Mouse (Mus musculus) embryonic stem cell, embryonic (primary cell): ENCODE results near the gene Eef2.

ENCODE experiments used
- CTCF ChIA-PET, 4 experiments: fragments of 300-600 bp in 2 of 4; fragments of 350-600 bp in 2 of 4; sonication (Branson Sonifier 250); formaldehyde crosslinking; loops; one replicate each; lab custom pipeline; 2022; ENCODE audit warnings: inconsistent platforms in 2 of 4; lab: Charles Lee
- POLR2A ChIA-PET, 4 experiments: fragments of 300-600 bp in 2 of 4; fragments of 350-600 bp in 2 of 4; sonication (Branson Sonifier 250); formaldehyde crosslinking; loops; one replicate each; lab custom pipeline; 2022; ENCODE audit warnings: antibody characterized with exemption in 4 of 4, inconsistent platforms in 1 of 4; lab: Charles Lee

The Eef2 gene

GRCm38 (mm10) chr10:81176466-81177271 lies at the start of gene Eef2:
Eef2 (plus strand) TSS chr10:81176631.
- POLR2A ChIA-PET = interaction anchor here (0.5 to 9.9 kb wide), 188 partner anchors 8 to 778 kb away, joined by 3 to 189 read pairs (median 4); partner anchors contain the start of genes Cactin (in 3 of the 4), Gng7 (in 3 of the 4), Map2k2 (in 3 of the 4) and Pias4 (in 3 of the 4)
- CTCF ChIA-PET = interaction anchor here in 3 of 4 experiments (0.5 to 2.1 kb wide), 16 partner anchors 9 to 657 kb away, joined by 3 to 11 read pairs (median 3); partner anchors contain the start of genes Gng7 (in 1 of the 3), Pias4 (in 1 of the 3), Pip5k1c (in 1 of the 3) and Sgta (in 1 of the 3)

GRCm38 (mm10) chr10:81134181-81134587 lies 42.2 kb upstream of the Eef2 start:
- CTCF ChIA-PET = no interaction called here
- POLR2A ChIA-PET = interaction anchor here in 2 of 4 experiments (1.3 to 12.0 kb wide), 9 partner anchors 8 to 106 kb away, joined by 4 to 166 read pairs (median 7); partner anchors contain the start of genes Map2k2 (in 2 of the 2) and Eef2 (in 1 of the 2)

DNA sequence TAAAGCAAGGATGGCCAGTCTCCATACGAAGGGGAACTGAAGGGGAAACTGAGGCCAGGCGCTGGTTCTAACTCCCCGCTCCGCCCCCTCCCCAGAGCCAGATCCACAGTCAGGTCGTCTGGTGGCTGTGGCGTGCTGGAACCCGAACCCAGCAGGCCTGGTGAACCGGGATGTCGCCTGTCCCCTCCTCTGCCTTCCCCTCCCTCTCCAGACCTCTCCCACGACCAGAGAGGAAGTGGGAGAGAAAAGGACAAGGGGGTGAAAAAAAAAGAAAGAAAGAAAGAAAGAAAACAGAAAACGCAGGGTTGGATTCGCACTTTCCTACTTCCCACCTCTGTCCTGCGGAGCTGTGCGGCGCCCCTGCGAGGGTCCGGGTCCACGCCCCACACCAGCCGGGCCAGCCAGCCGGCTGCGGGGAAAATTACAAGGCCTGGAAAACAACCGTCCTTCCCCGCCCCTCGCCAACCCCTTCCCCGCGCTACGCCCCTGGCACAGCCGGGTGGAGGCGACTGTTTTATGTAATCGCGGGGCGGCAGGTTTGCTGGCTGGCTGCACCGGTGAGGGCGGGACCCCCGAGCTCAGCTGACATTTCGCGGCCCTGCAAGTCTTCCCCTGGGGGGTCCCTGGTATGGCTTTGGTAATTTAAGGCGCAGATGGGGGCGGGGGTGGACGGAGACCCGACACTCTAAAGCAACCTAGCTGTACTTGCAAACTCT lies 41.3 kb upstream of the Eef2 start, which contains the start of gene Zbtb7a:
TSS of gene Zbtb7a (plus strand) at position 255 of the 716 bp plus-strand sequence.
- ChIA-PET POLR2A (interaction anchor here (0.6 to 12.0 kb wide), 28 partner anchors 8 to 459 kb away, joined by 3 to 166 read pairs (median 4); partner anchors contain the start of genes Map2k2 (in 3 of the 4), Eef2 (in 2 of the 4), Cactin (in 1 of the 4) and Pip5k1c (in 1 of the 4)), CTCF (interaction anchor here in 1 of 4 experiments (0.6 to 1.6 kb wide), 3 partner anchors 53 to 157 kb away, joined by 3 to 6 read pairs (median 4); partner anchors contain the start of gene Pip5k1c)

DNA sequence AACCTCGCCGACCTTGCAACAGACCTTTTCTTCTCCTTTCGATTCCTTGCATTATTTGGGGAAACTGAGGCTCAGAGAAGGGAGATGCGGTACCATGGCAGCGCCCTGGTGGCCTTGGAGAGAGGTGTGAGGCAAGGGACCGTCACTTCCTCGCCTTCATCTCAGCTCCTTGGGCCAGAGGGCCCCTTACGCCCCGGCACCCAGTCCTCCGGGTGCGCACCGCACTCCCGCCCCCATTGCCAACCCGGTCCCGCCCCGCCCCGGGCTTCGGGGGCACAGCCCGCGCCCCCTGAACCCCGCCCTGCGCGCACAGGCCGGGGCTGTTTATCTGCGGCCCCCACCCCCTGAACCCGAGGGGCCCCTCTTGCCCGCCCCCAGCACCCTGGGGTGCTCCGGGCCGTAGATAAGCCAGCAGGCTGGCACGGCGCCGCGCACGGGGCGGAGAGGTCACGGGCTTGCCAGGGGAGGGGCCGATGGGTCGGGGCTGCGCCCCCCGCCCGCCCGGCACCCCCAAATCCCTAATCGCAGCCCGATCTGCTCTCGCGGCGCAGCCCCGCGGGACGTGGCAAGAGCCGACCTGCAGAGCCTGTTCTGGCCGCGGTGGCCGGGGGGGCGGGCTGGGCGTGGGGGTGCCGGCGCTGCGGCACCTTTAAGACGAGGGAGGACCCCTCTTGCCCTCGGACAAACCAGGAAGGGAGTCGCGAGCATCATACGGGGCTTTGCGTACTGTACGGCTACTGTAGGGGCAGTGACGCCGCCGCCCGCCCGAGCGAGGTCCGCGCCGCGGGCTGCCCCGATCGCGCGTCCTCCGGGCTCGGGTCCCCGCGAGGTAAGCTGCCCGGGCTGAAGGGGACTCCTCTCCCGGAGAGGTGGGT lies 40.4 kb upstream of the Eef2 start:
- CTCF ChIA-PET = interaction anchor here in 3 of 4 experiments (0.5 to 1.6 kb wide), 5 partner anchors 54 to 175 kb away, joined by 3 to 7 read pairs (median 4); partner anchors contain the start of gene Pip5k1c (in 1 of the 3)
- POLR2A ChIA-PET = interaction anchor here (0.7 to 12.0 kb wide), 35 partner anchors 7 to 460 kb away, joined by 3 to 166 read pairs (median 4); partner anchors contain the start of genes Map2k2 (in 3 of the 4), Eef2 (in 2 of the 4), Cactin (in 1 of the 4) and Pip5k1c (in 1 of the 4)

DNA sequence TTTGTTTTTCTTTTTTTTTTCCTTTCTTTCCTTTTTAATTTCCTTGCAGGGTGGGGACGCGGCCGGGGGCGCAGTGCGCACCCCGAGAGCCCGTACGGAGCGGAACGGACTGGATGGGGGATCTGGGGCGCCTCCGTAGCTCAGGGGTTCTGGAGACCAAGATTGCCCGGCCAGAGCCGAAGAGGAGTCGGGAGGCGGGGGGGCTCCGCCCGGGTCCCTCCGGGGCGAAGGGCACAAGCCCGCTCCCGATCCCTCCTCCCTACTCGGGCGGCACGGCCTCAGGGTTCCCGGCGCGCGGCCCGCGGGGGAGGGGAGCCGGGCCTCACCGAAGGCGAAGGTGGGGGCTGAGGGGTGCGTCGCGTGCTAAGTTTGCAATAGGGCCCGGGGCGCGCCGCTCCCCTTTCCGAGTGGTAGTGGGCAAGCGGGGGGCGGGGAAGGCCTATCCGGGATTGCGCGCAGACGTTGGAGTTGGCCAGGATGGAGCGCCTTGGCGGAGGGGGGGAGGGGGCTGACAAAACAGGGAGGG lies 39.7 kb upstream of the Eef2 start:
- ChIA-PET CTCF (interaction anchor here in 3 of 4 experiments (0.5 to 1.9 kb wide), 8 partner anchors 38 to 1465 kb away, joined by 3 to 8 read pairs (median 4); partner anchors contain the start of gene Gadd45b (in 1 of the 3)), POLR2A (interaction anchor here in 3 of 4 experiments (0.8 to 12.0 kb wide), 36 partner anchors 8 to 460 kb away, joined by 3 to 166 read pairs (median 8); partner anchors contain the start of genes Eef2 (in 3 of the 3), Map2k2 (in 3 of the 3), Cactin (in 1 of the 3) and Gadd45b (in 1 of the 3))

DNA sequence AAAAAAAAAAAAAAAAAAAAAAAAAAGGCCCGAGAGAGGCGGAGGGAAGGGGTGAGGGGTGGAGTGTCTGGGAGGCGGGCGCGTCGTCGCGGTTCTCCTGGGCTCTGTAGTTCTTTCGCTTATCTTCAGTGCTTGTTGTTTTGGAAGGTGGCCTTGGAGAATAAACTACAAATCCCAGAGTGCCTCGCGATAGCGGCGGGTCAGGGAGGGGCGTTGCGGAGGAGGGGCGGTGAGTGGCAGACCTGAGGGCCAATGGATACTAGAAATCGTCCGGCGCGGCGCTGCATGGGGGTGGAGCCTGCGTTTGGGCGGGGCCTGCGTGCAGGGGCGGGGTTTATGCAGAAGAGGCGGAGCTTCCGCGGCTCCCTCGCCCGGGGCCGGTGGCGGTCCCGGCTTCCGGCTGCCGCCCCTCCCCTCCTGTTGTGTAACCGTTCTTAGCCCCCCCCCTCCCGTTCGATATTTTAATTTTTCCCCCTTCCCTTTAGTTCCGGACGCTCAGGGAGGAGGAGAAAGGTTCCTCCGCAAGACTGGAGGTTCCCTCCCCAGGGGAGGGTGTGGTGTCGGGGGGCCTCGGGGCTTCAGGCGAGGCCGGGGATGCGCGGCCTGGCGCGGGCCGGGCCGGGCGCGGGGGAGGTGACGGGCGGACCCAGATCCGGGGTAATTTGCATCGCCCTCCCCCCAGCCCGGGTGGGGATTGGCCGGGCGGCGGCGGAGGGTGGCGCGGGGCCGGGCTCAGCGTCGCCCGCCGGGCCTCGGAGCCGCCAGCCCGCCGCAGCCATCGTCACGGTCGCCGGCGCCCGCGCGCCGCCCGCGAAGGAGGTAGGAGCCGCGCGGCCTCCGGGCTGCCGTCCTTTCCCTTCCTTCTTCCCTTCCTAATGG lies 38.9 kb upstream of the Eef2 start:
- POLR2A ChIA-PET = interaction anchor here (0.5 to 12.0 kb wide), 51 partner anchors 9 to 461 kb away, joined by 3 to 166 read pairs (median 5); partner anchors contain the start of genes Eef2 (in 3 of the 4), Map2k2 (in 3 of the 4), Pias4 (in 2 of the 4) and Cactin (in 1 of the 4)
- CTCF ChIA-PET = interaction anchor here (0.5 to 1.9 kb wide), 7 partner anchors 38 to 1466 kb away, joined by 3 to 8 read pairs (median 3); partner anchors contain the start of gene Gadd45b (in 1 of the 4)

GRCm38 (mm10) chr10:81138131-81138782 lies 38.2 kb upstream of the Eef2 start:
- ChIA-PET POLR2A (interaction anchor here (0.5 to 12.0 kb wide), 50 partner anchors 9 to 449 kb away, joined by 3 to 166 read pairs (median 5); partner anchors contain the start of genes Eef2 (in 3 of the 4), Map2k2 (in 3 of the 4), Gadd45b (in 2 of the 4) and Pias4 (in 2 of the 4)), CTCF (interaction anchor here in 2 of 4 experiments (0.6 to 1.9 kb wide), 5 partner anchors 49 to 516 kb away, joined by 3 to 7 read pairs (median 3); partner anchors contain the start of gene Pip5k1c (in 1 of the 2))

DNA sequence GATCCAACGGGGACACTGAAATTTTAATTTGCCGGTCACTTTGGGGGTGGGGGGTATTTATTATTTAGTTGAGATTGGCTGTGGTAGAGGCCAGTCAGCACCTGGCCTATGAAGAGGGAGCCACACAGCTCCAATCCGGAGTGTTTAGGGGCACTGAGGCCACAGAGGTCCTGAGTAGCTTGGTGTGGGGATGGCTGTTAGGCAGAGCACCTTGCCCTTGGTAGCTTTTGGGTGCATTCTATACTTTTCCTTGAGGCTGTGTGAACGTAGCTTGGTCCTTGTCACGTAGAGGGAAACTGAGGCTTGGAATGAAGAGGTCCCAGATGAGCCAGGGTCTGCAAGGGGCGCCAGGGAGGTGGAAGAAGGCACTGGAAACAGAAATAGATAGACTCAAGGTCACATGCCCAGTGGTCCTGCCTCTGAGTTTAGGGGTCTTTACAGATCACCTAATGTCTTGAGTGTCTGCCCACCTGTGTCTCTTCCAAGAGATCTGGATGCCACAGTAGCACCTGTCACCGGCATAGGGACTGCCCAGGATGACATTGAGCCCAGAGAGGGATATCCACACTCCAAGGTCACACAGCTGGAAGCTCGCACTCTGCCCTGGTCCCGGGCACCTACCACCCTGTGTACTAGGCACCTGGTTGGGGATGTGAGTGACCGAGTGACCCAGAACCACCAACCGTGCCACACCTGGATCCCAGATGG lies 37.5 kb upstream of the Eef2 start:
- POLR2A ChIA-PET = interaction anchor here (0.6 to 12.0 kb wide), 32 partner anchors 9 to 252 kb away, joined by 3 to 166 read pairs (median 6); partner anchors contain the start of genes Map2k2 (in 3 of the 4), Eef2 (in 2 of the 4), Gadd45b (in 2 of the 4) and Pias4 (in 2 of the 4)
- CTCF ChIA-PET = interaction anchor here in 2 of 4 experiments (0.6 to 1.9 kb wide), 7 partner anchors 32 to 517 kb away, joined by 3 to 7 read pairs (median 3); partner anchors contain the start of gene Pip5k1c (in 1 of the 2)

DNA sequence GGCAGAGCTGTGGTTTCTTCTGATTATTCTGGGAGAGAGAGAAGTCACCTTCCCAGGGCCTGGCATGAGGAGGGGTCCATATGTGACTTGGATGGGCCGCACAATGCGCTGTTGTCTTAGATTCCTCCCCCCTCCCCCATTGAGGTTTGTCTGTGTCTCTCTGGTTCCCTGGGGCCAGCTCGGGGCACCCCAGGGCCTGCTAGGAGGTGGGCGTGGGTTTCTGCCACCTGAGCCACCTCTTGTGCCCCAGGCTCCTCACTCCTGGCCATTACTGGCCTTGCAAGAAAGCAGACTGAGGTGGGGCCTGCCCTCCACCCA lies 36.9 kb upstream of the Eef2 start:
- CTCF ChIA-PET = interaction anchor here in 1 of 4 experiments (0.6 to 0.7 kb wide), 2 partner anchors 59 to 66 kb away, joined by 3 read pairs; no protein-coding TSS in a partner anchor
- POLR2A ChIA-PET = interaction anchor here in 3 of 4 experiments (1.1 to 12.0 kb wide), 9 partner anchors 8 to 210 kb away, joined by 5 to 166 read pairs (median 14); partner anchors contain the start of genes Map2k2 (in 2 of the 3), Gadd45b (in 1 of the 3) and Pias4 (in 1 of the 3)

DNA sequence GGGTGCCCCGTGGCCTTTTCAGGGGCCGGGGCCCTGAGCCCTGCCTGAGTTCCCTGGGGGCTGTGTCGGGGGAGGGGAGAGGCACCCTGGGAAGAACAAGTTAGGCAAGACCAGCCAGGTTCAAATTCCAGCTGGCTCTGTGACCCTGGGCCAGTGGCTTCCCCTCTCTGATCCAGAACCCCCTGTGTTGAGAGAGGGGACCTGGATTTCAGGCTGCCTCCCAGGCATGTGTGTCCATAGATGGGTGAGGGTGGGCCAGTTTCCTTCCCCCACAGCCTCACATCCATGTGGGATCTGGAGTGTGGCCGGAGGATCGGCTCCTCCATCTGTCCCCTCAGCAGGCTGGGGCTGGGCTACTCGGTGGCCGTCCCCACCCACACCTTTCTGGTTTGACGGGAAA lies 36.4 kb upstream of the Eef2 start:
- CTCF ChIA-PET = no interaction called here
- POLR2A ChIA-PET = interaction anchor here in 3 of 4 experiments (1.9 to 12.0 kb wide), 6 partner anchors 11 to 210 kb away, joined by 6 to 166 read pairs (median 15); partner anchors contain the start of genes Map2k2 (in 2 of the 3) and Gadd45b (in 1 of the 3)

- POLR2A ChIA-PET = interaction anchor here (0.5 to 12.0 kb wide), 27 partner anchors 8 to 1090 kb away, joined by 3 to 166 read pairs (median 5); partner anchors contain the start of genes Eef2 (in 2 of the 4), Map2k2 (in 2 of the 4), Pias4 (in 2 of the 4) and Gadd45b (in 1 of the 4)
- CTCF ChIA-PET = interaction anchor here in 2 of 4 experiments (0.6 to 1.3 kb wide), 4 partner anchors 11 to 152 kb away, joined by 3 to 7 read pairs (median 4); partner anchors contain the start of gene Pip5k1c (in 1 of the 2)
Observed at GRCm38 (mm10) chr10:81140717-81141454, 35.5 kb upstream of the Eef2 start.

DNA sequence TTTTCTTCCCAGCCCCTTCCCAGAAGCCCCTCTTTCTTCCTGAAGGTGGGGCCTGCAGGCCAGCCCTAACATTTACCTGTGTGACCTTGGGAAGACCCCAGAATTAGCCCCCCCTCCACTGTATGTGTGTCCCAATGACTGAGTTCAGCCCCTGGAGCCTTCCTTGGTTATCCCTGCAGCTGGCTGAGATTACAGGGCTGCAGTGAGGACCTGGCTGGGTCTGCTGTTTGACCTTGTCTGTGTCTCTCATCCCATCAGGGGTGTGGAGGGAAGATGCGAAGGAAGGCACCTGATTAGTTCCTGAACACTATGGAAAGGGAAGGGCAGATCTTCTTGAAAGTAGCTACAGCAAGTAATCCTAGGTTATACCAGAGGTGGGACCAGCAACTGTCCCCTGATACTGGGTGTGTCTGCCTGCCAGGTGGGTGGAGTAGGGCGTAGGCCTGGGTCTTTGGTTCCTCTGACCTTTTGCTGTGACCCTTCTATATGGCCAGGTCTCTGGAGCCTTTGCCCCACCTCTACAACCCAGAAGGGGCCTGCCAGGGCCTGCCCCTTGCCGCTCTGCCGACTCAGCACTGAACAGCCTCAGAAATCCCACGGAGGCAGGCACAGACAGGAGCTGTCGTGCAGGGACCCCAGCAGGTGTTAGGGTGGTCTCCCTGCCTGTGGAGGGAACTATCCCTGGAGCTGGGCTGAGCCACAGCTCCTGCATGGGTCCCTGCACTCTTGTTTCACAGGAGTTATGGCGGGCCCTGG lies 34.8 kb upstream of the Eef2 start:
- CTCF ChIA-PET = interaction anchor here in 3 of 4 experiments (0.6 to 1.3 kb wide), 6 partner anchors 10 to 199 kb away, joined by 3 to 7 read pairs (median 3); partner anchors contain the start of genes Pip5k1c (in 1 of the 3) and Thop1 (in 1 of the 3)
- POLR2A ChIA-PET = interaction anchor here (0.5 to 12.0 kb wide), 55 partner anchors 8 to 1101 kb away, joined by 3 to 166 read pairs (median 4); partner anchors contain the start of genes Eef2 (in 3 of the 4), Map2k2 (in 3 of the 4), Gadd45b (in 2 of the 4) and Pias4 (in 2 of the 4)
